Mouse (Mus musculus) liver, postnatal 0 days (tissue): ENCODE measurements around the gene Gm4353. TPM values are rescaled to one million over a fixed set of nuclear protein-coding genes. Genes with fewer than 3 reads are reported as not detected.

Experiments
- ATAC-seq: fragments of 200-750 bp; cut with Nextera tagmentation; 2 replicates; pipeline ENCODE4 v1.8.0; 2017; ENCODE audit warnings: mild to moderate bottlenecking, moderate library complexity
- DNase-seq: peaks from one replicate; pipeline ENCODE4 v3.0.0-alpha.2; 2016
- H3K27ac ChIP-seq: fragments of 300-500 bp; sonication (generic); 2 replicates; pipeline ENCODE4 v1.5.1; 2014; ENCODE audit warnings: antibody characterized with exemption, moderate library complexity, mild to moderate bottlenecking, low read depth
- H3K27me3 ChIP-seq: fragments of 300-500 bp; sonication (generic); 2 replicates; pipeline ENCODE4 v1.6.1; 2014; ENCODE audit warnings: low read length, control low read depth, mixed read lengths; ENCODE audit not compliant: insufficient read depth
- H3K36me3 ChIP-seq: fragments of 300-500 bp; sonication (generic); replicated peaks from 2 replicates; pipeline ENCODE4 v1.6.1; 2014; ENCODE audit warnings: mild to moderate bottlenecking, control low read depth, low read length, moderate library complexity, mixed read lengths; ENCODE audit not compliant: insufficient read depth
- H3K4me1 ChIP-seq: fragments of 300-500 bp; sonication (generic); 2 replicates; pipeline ENCODE4 v1.6.1; 2014; ENCODE audit warnings: antibody characterized with exemption, mild to moderate bottlenecking, control low read depth; ENCODE audit not compliant: insufficient read depth
- H3K4me2 ChIP-seq: fragments of 300-500 bp; sonication (generic); 2 replicates; pipeline ENCODE4 v1.6.1; 2014; ENCODE audit warnings: low read depth, mild to moderate bottlenecking, low read length, moderate library complexity, mixed read lengths
- H3K4me3 ChIP-seq: fragments of 300-500 bp; sonication (generic); 2 replicates; pipeline ENCODE4 v1.5.1; 2014; ENCODE audit warnings: low read depth, low read length
- H3K9ac ChIP-seq: fragments of 300-500 bp; sonication (generic); replicated peaks from 2 replicates; pipeline ENCODE4 v1.6.1; 2014; ENCODE audit warnings: mild to moderate bottlenecking, moderate library complexity
- H3K9me3 ChIP-seq: fragments of 300-500 bp; sonication (generic); 2 replicates; pipeline ENCODE4 v1.6.1; 2016; ENCODE audit warnings: mild to moderate bottlenecking, control low read depth, low read length, mixed read lengths
- CTCF ChIP-seq: sonication (generic); IDR thresholded peaks from 2 replicates; pipeline ENCODE4 v1.5.1; 2016; ENCODE audit warnings: antibody characterized with exemption, low read depth
- EP300 ChIP-seq: IDR thresholded peaks from 2 replicates; pipeline ENCODE4 v1.6.1; 2016; ENCODE audit warnings: antibody characterized with exemption, low read depth, mild to moderate bottlenecking
- WGBS: fragments of 180-500 bp; shearing (Covaris S2); extraction: QIAGEN DNeasy Blood & Tissue Kit; methylation state at CpG from one replicate; pipeline ENCODE4 v1.1.7; 2014; ENCODE audit not compliant: insufficient replicate concordance; 5-methylcytosine and 5-hydroxymethylcytosine counted together
- polyA plus RNA-seq: library from polyadenylated mRNA; unstranded; fragments of >200 nt; fragmentation: Nextera tagmentation; extraction: Ambion mirVana; gene quantifications from 2 replicates; pipeline ENCODE4 v1.2.1, GENCODE M21; 2015

Gm4353 gene
- polyA plus RNA-seq, 1 experiment from 2014 or later, result 0.14 TPM

DNA sequence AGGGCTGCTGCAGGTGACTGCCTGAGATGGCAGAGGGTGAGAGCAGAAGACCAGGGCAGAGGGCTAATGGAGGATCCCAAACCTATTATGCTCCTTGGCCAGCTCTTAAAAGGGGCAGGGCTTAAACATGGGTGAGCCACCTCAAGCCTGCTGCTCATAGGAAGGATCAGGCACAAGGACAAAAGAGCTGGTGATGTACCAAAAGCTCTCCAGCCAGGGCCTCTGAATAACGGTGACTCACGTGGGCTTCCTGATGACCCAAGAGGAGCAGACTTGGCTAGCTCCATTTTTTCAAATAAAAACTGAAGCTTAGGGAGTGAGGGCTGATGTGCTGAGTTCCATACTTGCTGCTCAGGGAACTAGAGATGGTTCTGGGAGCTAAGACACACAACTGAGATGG, 31.6 kb upstream of the Gm4353 start:
- no peak for ATAC-seq
- Histone ChIP-seq H3K27ac (no peak overlapping the region), H3K4me1 (no peaks in the 10 kb centered on the region), H3K9me3 (no peaks in the 10 kb centered on the region; the same call in 1 of the 2 replicates), H3K9ac (no peak overlapping the region), H3K4me2 (no peak overlapping the region), H3K4me3 (no peak overlapping the region), H3K27me3 (no peaks in the 10 kb centered on the region), H3K36me3 (no peaks in the 10 kb centered on the region)
- TF ChIP-seq EP300 (no peak), CTCF (no peak)
- no peak for DNase-seq
- 82% methylated on average over 2 of the region's 2 CpGs for WGBS

GRCm38 (mm10) chr7:116115216-116115930, 30.9 kb upstream of the Gm4353 start:
- Histone ChIP-seq H3K27me3 (no peaks in the 10 kb centered on the region), H3K36me3 (no peaks in the 10 kb centered on the region), H3K4me2 (no peak overlapping the region), H3K9ac (no peak overlapping the region), H3K27ac (no peak overlapping the region), H3K9me3 (no peaks in the 10 kb centered on the region; the same call in 1 of the 2 replicates), H3K4me3 (no peak overlapping the region), H3K4me1 (no peaks in the 10 kb centered on the region)
- TF ChIP-seq CTCF (no peak), EP300 (no peak)
- WGBS, result 74% methylated on average over 12 of the region's 12 CpGs
- ATAC-seq, result no peak
- no peak for DNase-seq

DNA sequence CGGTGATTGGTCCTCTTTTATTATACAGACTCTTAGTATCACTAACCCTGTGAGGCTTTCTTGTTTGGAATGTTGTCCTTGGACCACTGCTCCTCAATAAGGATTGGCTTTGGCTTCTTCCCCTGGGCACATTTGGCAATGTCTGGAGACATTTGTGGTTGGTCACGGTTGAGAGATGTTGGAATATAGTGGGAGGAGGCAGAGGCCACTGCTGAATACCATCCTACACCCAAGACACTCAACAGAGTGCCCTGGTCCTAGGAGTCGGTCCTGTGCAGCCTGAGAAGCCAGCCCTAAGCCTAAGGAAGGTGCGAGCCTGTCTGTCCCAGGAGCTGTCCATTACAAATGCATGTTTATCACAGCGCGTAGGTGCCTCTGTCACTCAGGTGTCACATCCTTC, 27.1 kb upstream of the Gm4353 start:
- WGBS, result 79% methylated on average over 6 of the region's 6 CpGs
- no peak overlapping the region for H3K4me3 ChIP-seq
- no peak for ATAC-seq

GRCm38 (mm10) chr7:116110661-116111060, 26.2 kb upstream of the Gm4353 start:
- Histone ChIP-seq H3K4me1 (no peaks in the 10 kb centered on the region), H3K36me3 (peaks cover 6% of the 10 kb centered on the region), H3K4me3 (no peak overlapping the region), H3K27ac (no peak overlapping the region), H3K9ac (no peak overlapping the region), H3K27me3 (no peaks in the 10 kb centered on the region), H3K9me3 (no peaks in the 10 kb centered on the region), H3K4me2 (no peak overlapping the region)
- TF ChIP-seq CTCF, result no peak
- no peak for TF ChIP-seq EP300
- ATAC-seq (no peak), DNase-seq (no peak)
- 68% methylated on average over 3 of the region's 3 CpGs for WGBS

More for the DNA sequence above, 27.1 kb upstream of the Gm4353 start:
- no peak overlapping the region for H3K4me2 ChIP-seq
- no peak overlapping the region for H3K9ac ChIP-seq
- no peaks in the 10 kb centered on the region for H3K36me3 ChIP-seq
- no peak overlapping the region for H3K27ac ChIP-seq
- no peaks in the 10 kb centered on the region for H3K27me3 ChIP-seq
- H3K4me1 ChIP-seq, result no peaks in the 10 kb centered on the region
- H3K9me3 ChIP-seq, result no peaks in the 10 kb centered on the region
- no peak for TF ChIP-seq EP300
- TF ChIP-seq CTCF, result no peak
- no peak for DNase-seq

- WGBS, result 88% methylated on average over 9 of the region's 9 CpGs
- no peak for ATAC-seq
- H3K4me1 ChIP-seq, result no peaks in the 10 kb centered on the region
- no peak for DNase-seq
- no peaks in the 10 kb centered on the region for H3K27me3 ChIP-seq
- no peak overlapping the region for H3K27ac ChIP-seq
- H3K36me3 ChIP-seq, result peaks cover 36% of the 10 kb centered on the region
- no peak overlapping the region for H3K9ac ChIP-seq
- no peaks in the 10 kb centered on the region for H3K9me3 ChIP-seq
- no peak for TF ChIP-seq EP300
- TF ChIP-seq CTCF, result no peak
- no peak overlapping the region for H3K4me3 ChIP-seq
- H3K4me2 ChIP-seq, result no peak overlapping the region
Observed at GRCm38 (mm10) chr7:116103091-116103490, 18.7 kb upstream of the Gm4353 start.

DNA sequence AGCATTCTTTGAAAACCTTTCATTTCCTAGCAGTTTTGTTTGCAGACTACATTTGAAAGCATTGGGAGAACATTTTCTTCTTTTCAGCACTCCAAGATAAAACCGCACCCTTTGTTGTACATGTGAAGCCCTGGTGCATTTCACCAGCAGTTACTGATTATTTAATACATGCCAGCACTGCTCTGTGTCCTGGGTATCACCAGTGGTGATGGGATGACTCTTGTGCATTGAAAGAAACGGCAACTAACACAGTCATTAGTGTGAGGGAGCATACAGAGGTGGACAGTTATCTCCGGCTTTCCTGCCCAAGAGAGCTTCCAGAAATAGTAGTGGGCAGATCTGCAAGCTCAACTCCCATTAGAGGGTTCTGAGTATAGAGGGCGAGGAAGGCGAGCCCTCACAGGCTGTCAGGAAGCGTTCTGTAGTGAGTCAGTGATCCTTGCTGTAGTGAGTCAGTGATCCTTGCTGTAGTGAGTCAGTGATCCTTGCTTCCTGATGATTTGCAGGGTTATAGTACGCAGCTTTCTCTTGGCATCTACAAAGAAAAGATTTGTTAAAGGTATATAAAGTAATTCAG, 15.6 kb upstream of the Gm4353 start:
- DNase-seq (no peak), ATAC-seq (peak; percentile 63)

More for the DNA sequence above, 15.6 kb upstream of the Gm4353 start:
- Histone ChIP-seq H3K4me1 (no peaks in the 10 kb centered on the region; the same call in 1 of the 2 replicates), H3K27ac (no peak overlapping the region), H3K27me3 (no peaks in the 10 kb centered on the region), H3K9ac (no peak overlapping the region), H3K4me2 (no peak overlapping the region), H3K36me3 (peaks cover 24% of the 10 kb centered on the region), H3K9me3 (no peaks in the 10 kb centered on the region), H3K4me3 (no peak overlapping the region)
- 78% methylated on average over 7 of the region's 7 CpGs for WGBS
- TF ChIP-seq EP300 (no peak), CTCF (no peak)
